Mouse (Mus musculus) lung, adult 2 months (tissue): ENCODE results near the gene Scrt2.

ENCODE experiments used
- CTCF ChIP-seq: fragments of 200-500 bp; IDR thresholded peaks from 2 replicates; pipeline ENCODE4 v1.5.1; 2011; ENCODE audit warnings: mild to moderate bottlenecking, low read length, control low read depth; ENCODE audit not compliant: insufficient read depth
- POLR2A ChIP-seq: fragments of 200-500 bp; IDR thresholded peaks from 2 replicates; pipeline ENCODE4 v1.6.1; 2011; ENCODE audit warnings: low read depth, mild to moderate bottlenecking, control low read depth, low read length, borderline replicate concordance; ENCODE audit errors: extremely low read depth

DNA sequence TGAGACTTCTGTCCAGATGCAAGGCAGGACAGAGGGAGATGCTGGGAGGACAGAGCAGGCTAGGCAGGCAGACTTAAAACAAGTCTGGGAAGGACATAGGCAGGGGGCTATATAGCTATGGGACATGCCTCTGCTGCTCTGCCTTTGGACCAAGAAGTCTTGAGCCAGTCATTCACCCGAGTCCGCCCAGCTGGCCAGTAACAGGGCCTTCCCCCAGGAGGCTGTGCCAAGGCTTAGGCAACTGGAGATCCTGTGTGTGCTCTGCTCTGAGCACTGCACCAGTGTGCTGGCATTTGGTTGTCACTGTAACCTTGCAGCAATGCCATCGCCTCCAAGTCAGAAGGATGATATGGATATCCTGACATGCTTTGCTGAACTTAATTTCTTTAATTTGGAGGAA, 4.0 kb upstream of the Scrt2 start:
- TF ChIP-seq POLR2A (no peak), CTCF (no peak)
